Mouse (Mus musculus) liver, postnatal 0 days (tissue): Measurements from ENCODE around the gene Dpm1.

Experiments used
- CTCF ChIP-seq: sonication (generic); IDR thresholded peaks from 2 replicates; pipeline ENCODE4 v1.5.1; 2016; ENCODE audit warnings: antibody characterized with exemption, low read depth
- EP300 ChIP-seq: IDR thresholded peaks from 2 replicates; pipeline ENCODE4 v1.6.1; 2016; ENCODE audit warnings: antibody characterized with exemption, low read depth, mild to moderate bottlenecking

DNA sequence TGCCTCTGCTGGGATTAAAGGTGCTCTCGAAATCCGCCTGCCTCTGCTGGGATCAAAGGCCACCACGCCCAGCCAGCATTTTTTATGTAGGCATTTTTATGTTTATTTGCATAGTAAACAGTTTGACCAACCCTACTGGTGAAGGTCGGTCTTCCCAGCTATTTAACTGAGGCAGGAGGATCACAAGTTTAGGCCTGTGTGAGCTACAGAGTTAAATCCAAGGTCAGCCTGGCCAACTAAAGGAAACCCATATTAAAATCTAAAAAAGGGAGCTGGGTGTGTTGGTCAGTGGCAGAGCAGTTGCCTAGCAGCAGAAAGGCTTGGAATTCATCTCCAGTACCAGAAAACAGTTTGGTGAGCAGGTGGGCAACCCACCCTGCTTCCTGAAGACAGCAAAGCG lies 2.9 kb upstream of the Dpm1 start:
- no peak for TF ChIP-seq CTCF
- no peak for TF ChIP-seq EP300
